Mouse (Mus musculus) heart, embryonic 16.5 days (tissue): ENCODE measurements around the gene Phyhd1. TPM values are rescaled to one million over a fixed set of nuclear protein-coding genes. Genes with fewer than 3 reads are reported as not detected.

ENCODE experiments used
- ATAC-seq: fragments of 200-750 bp; cut with Nextera tagmentation; replicated peaks from 2 replicates; pipeline ENCODE4 v1.8.0; 2017; ENCODE audit warnings: moderate number of reproducible peaks; ENCODE audit not compliant: insufficient read depth, low FRiP score; ENCODE audit errors: extremely low read depth
- H3K27ac ChIP-seq: fragments of 300-500 bp; sonication (generic); 2 replicates; pipeline ENCODE4 v1.5.1; 2014; ENCODE audit warnings: mild to moderate bottlenecking, low read length, control low read depth, moderate library complexity
- H3K27me3 ChIP-seq: fragments of 300-500 bp; sonication (generic); 2 replicates; pipeline ENCODE4 v1.6.1; 2014; ENCODE audit warnings: low read length, mixed read lengths; ENCODE audit not compliant: control insufficient read depth, insufficient read depth
- H3K36me3 ChIP-seq: fragments of 300-500 bp; sonication (generic); 2 replicates; pipeline ENCODE4 v1.6.1; 2014; ENCODE audit not compliant: control insufficient read depth, insufficient read depth
- H3K4me1 ChIP-seq: fragments of 300-500 bp; sonication (generic); 2 replicates; pipeline ENCODE4 v1.6.1; 2014; ENCODE audit warnings: low read length, mixed read lengths; ENCODE audit not compliant: control insufficient read depth, insufficient read depth
- H3K4me2 ChIP-seq: fragments of 300-500 bp; sonication (generic); 2 replicates; pipeline ENCODE4 v1.6.1; 2014; ENCODE audit warnings: low read depth, mild to moderate bottlenecking, control low read depth, low read length
- H3K4me3 ChIP-seq: fragments of 300-500 bp; sonication (generic); 2 replicates; pipeline ENCODE4 v1.5.1; 2014; ENCODE audit warnings: mild to moderate bottlenecking, control low read depth, low read length
- H3K9ac ChIP-seq: fragments of 300-500 bp; sonication (generic); 2 replicates; pipeline ENCODE4 v1.6.1; 2014; ENCODE audit warnings: low read length, control low read depth
- H3K9me3 ChIP-seq: fragments of 300-500 bp; sonication (generic); replicated peaks from 2 replicates; pipeline ENCODE4 v1.6.1; 2016; ENCODE audit warnings: low read length; ENCODE audit not compliant: control insufficient read depth
- WGBS: fragments of 180-500 bp; shearing (Covaris S2); extraction: QIAGEN DNeasy Blood & Tissue Kit; methylation state at CpG from one replicate; pipeline ENCODE4 v1.1.7; 2014; 5-methylcytosine and 5-hydroxymethylcytosine counted together
- polyA plus RNA-seq: library from polyadenylated mRNA; unstranded; fragments of >200 nt; fragmentation: Nextera tagmentation; extraction: Ambion mirVana; gene quantifications from 2 replicates; pipeline ENCODE4 v1.2.1, GENCODE M21; 2015

Gene Phyhd1
- polyA plus RNA-seq, 1 experiment from 2014 or later: 9.4 TPM

GRCm38 (mm10) chr2:30269241-30269990 lies 3.4 kb downstream of the Phyhd1 start:
- H3K9ac ChIP-seq: peak overlapping the region; percentile 23; the same call in 1 of the 2 replicates
- H3K27me3 ChIP-seq: no peaks in the 10 kb centered on the region
- no peak overlapping the region for H3K4me3 ChIP-seq
- H3K4me2 ChIP-seq: no peak overlapping the region
- H3K9me3 ChIP-seq: no peaks in the 10 kb centered on the region
- ATAC-seq: no peak
- H3K36me3 ChIP-seq: peaks cover under 1% of the 10 kb centered on the region
- H3K4me1 ChIP-seq: peaks cover 37% of the 10 kb centered on the region
- 79% methylated on average over 17 of the region's 17 CpGs for WGBS
- H3K27ac ChIP-seq: peak overlapping the region; percentile 77

GRCm38 (mm10) chr2:30270134-30270533 lies 4.1 kb downstream of the Phyhd1 start:
- Histone ChIP-seq H3K27me3 (no peaks in the 10 kb centered on the region), H3K4me2 (no peak overlapping the region), H3K9me3 (no peaks in the 10 kb centered on the region), H3K27ac (peak overlapping the region; percentile 77), H3K4me1 (peaks cover 29% of the 10 kb centered on the region), H3K9ac (peak overlapping the region; percentile 23; the same call in 1 of the 2 replicates), H3K4me3 (no peak overlapping the region), H3K36me3 (no peaks in the 10 kb centered on the region; the same call in 1 of the 2 replicates)
- 11% methylated on average over 1 of the region's 1 CpGs for WGBS
- peak; percentile 71 for ATAC-seq

- Histone ChIP-seq H3K4me1 (peaks cover 12% of the 10 kb centered on the region), H3K9me3 (no peaks in the 10 kb centered on the region), H3K27me3 (no peaks in the 10 kb centered on the region), H3K27ac (no peak within 1 kb of the TSS), H3K4me2 (no peak within 1 kb of the TSS), H3K4me3 (no peak within 1 kb of the TSS), H3K36me3 (no peaks in the 10 kb centered on the region; the same call in 1 of the 2 replicates), H3K9ac (no peak within 1 kb of the TSS)
- WGBS: 88% methylated on average over 11 of the region's 11 CpGs
- no peak for ATAC-seq
These were observed 14.7 kb downstream of the Phyhd1 start, which contains the start of gene Gm28038 for GRCm38 (mm10) chr2:30280743-30281142. Gm28038 (plus strand) TSS chr2:30281043.

- Histone ChIP-seq H3K9ac (no peak overlapping the region), H3K4me3 (no peak overlapping the region), H3K27ac (no peak overlapping the region), H3K4me1 (peaks cover 12% of the 10 kb centered on the region), H3K4me2 (no peak overlapping the region), H3K9me3 (no peaks in the 10 kb centered on the region), H3K27me3 (no peaks in the 10 kb centered on the region), H3K36me3 (no peaks in the 10 kb centered on the region; the same call in 1 of the 2 replicates)
- ATAC-seq: no peak
- 58% methylated on average over 3 of the region's 3 CpGs for WGBS
These were observed 15.6 kb downstream of the Phyhd1 start for GRCm38 (mm10) chr2:30281651-30282050.

GRCm38 (mm10) chr2:30283193-30283592 lies 17.2 kb downstream of the Phyhd1 start:
- 92% methylated on average over 2 of the region's 2 CpGs for WGBS
- Histone ChIP-seq H3K36me3 (no peaks in the 10 kb centered on the region), H3K9ac (no peak overlapping the region), H3K9me3 (no peaks in the 10 kb centered on the region), H3K4me3 (no peak overlapping the region), H3K4me1 (peaks cover 23% of the 10 kb centered on the region), H3K27ac (no peak overlapping the region), H3K27me3 (no peaks in the 10 kb centered on the region), H3K4me2 (no peak overlapping the region)
- no peak for ATAC-seq

GRCm38 (mm10) chr2:30285004-30285403 lies 19.0 kb downstream of the Phyhd1 start:
- Histone ChIP-seq H3K9me3 (no peaks in the 10 kb centered on the region), H3K4me1 (peaks cover 23% of the 10 kb centered on the region), H3K9ac (no peak overlapping the region), H3K36me3 (no peaks in the 10 kb centered on the region), H3K27me3 (no peaks in the 10 kb centered on the region), H3K4me2 (peak overlapping the region; percentile 96), H3K27ac (no peak overlapping the region), H3K4me3 (peak overlapping the region; percentile 89)
- 92% methylated on average over 5 of the region's 5 CpGs for WGBS
- ATAC-seq: no peak

- Histone ChIP-seq H3K36me3 (no peaks in the 10 kb centered on the region), H3K9ac (peak overlapping the region; percentile 92), H3K4me2 (peak overlapping the region; percentile 96), H3K27ac (peak overlapping the region; percentile 66), H3K4me1 (peaks cover 23% of the 10 kb centered on the region), H3K4me3 (peak overlapping the region; percentile 89), H3K9me3 (no peaks in the 10 kb centered on the region), H3K27me3 (no peaks in the 10 kb centered on the region)
- WGBS: 11% methylated on average over 38 of the region's 38 CpGs
- ATAC-seq: peak; percentile 19
These were observed 19.6 kb downstream of the Phyhd1 start for GRCm38 (mm10) chr2:30285416-30286181.

GRCm38 (mm10) chr2:30286192-30287026 lies 20.4 kb downstream of the Phyhd1 start, which contains the start of the genes Dolk and Nup188:
Dolk (minus strand) TSS chr2:30286334.
Nup188 (plus strand) TSS chr2:30286397.
- WGBS: under 1% methylated on average over 65 of the region's 68 CpGs
- no peaks in the 10 kb centered on the region for H3K9me3 ChIP-seq
- peak within 1 kb of the TSS; percentile 89 for H3K4me3 ChIP-seq
- H3K36me3 ChIP-seq: no peaks in the 10 kb centered on the region
- peak within 1 kb of the TSS; percentile 71 for H3K27ac ChIP-seq
- H3K4me1 ChIP-seq: peaks cover 23% of the 10 kb centered on the region
- no peaks in the 10 kb centered on the region for H3K27me3 ChIP-seq
- H3K4me2 ChIP-seq: peak within 1 kb of the TSS; percentile 96
- ATAC-seq: peak; percentile 96
- peak within 1 kb of the TSS; percentile 92 for H3K9ac ChIP-seq
